24 mouse cellular contexts compared by ENCODE assay signal in genomic region chr1:191819026-191819425, GRCm38 (mm10). TPM values are rescaled to one million over a fixed set of nuclear protein-coding genes. Genes with fewer than 3 reads are reported as not detected.
DNase-seq lines count a peak whose midpoint lies in the region; ATAC-seq and TF ChIP-seq lines count a peak whose summit lies in the region.
"Had no signal": no experiment of that assay in that cellular context is flagged by ENCODE, and none has a peak within 500 bp of the region (broad histone marks: within the 10 kb centered on the region; RNA-seq: fewer than 3 reads in every experiment).

No protein-coding gene starts in this region.

- dilution Hi-C loops in CH12.LX (cut with MboI; ENCODE audit: extremely low pct_ligation_motif_present, extremely low pct_unique_long_range_greater_than_20kb, low sequenced_read_pairs), result no loop called here

- H3K36me3 ChIP-seq in CH12.LX (replicated peaks in 1 of 2; ENCODE audit: control insufficient read depth in 1 of 2, insufficient read depth in 1 of 2, low read length in 1 of 2), result peaks cover 7 to 17% of the 10 kb centered on the region in 2 experiments
- H3K36me3 ChIP-seq in splenic B cell, adult 2 months (ENCODE audit: control insufficient read depth, insufficient read depth, low read length, poor library complexity, severe bottlenecking), result no peaks in the 10 kb centered on the region
- peaks cover 12% of the 10 kb centered on the region; the same call in 1 of the 2 replicates for H3K36me3 ChIP-seq in kidney, embryonic 14.5 days (ENCODE audit: control insufficient read depth, insufficient read depth, low read length)
- 0 out of 2 replicates have a peak, but pooled peaks cover 4% of the 10 kb centered on the region for H3K36me3 ChIP-seq in liver, embryonic 11.5 days (ENCODE audit: control insufficient read depth, insufficient read depth, low read length)

- H3K4me3 ChIP-seq in CH12.LX (replicated peaks in 1 of 3; ENCODE audit: low read depth in 2 of 3, low read length in 2 of 3, poor library complexity in 1 of 3), result no peak overlapping the region
- no peak overlapping the region for H3K4me3 ChIP-seq in kidney, embryonic 14.5 days (ENCODE audit: low read length)
- H3K4me3 ChIP-seq in liver, embryonic 11.5 days (ENCODE audit: low read depth, low read length), result no peak overlapping the region
- H3K4me3 ChIP-seq: embryonic facial prominence, embryonic 13.5 days; embryonic facial prominence, embryonic 15.5 days; erythroblast, embryonic 14.5 days; forebrain, embryonic 10.5 days; forebrain, embryonic 12.5 days had no signal

- no peak overlapping the region; the same call in 1 of the 2 replicates for H3K27ac ChIP-seq in CH12.LX (ENCODE audit: insufficient read depth, low read depth)
- H3K27ac ChIP-seq in kidney, embryonic 14.5 days (ENCODE audit: low read depth, low read length), result no peak overlapping the region
- H3K27ac ChIP-seq in liver, embryonic 11.5 days (ENCODE audit: low read depth, low read length), result no peak overlapping the region
- H3K27ac ChIP-seq: embryonic facial prominence, embryonic 13.5 days; embryonic facial prominence, embryonic 15.5 days; forebrain, embryonic 10.5 days; forebrain, embryonic 12.5 days had no signal

- H3K27me3 ChIP-seq in CH12.LX (replicated peaks), result no peaks in the 10 kb centered on the region
- H3K27me3 ChIP-seq in splenic B cell, adult 2 months (ENCODE audit: control insufficient read depth, insufficient read depth, low read length, poor library complexity, severe bottlenecking), result no peaks in the 10 kb centered on the region
- H3K27me3 ChIP-seq in kidney, embryonic 14.5 days (ENCODE audit: control insufficient read depth, insufficient read depth, low read length), result no peaks in the 10 kb centered on the region
- H3K27me3 ChIP-seq in liver, embryonic 11.5 days (replicated peaks; ENCODE audit: control insufficient read depth, insufficient read depth, low read length), result no peaks in the 10 kb centered on the region
- H3K27me3 ChIP-seq: embryonic facial prominence, embryonic 13.5 days; embryonic facial prominence, embryonic 15.5 days; forebrain, embryonic 12.5 days had no signal

- no peak for TF ChIP-seq RAD21 in CH12.LX (IDR thresholded peaks at IDR 0.05; ENCODE audit: low read depth, low read length)

- peaks cover 24 to 72% of the 10 kb centered on the region in 2 experiments for H3K4me1 ChIP-seq in CH12.LX (ENCODE audit: control insufficient read depth in 1 of 2, insufficient read depth in 2 of 2)
- H3K4me1 ChIP-seq in kidney, embryonic 14.5 days (ENCODE audit: control insufficient read depth, insufficient read depth, low read length), result peaks cover 13% of the 10 kb centered on the region; the same call in 1 of the 2 replicates
- H3K4me1 ChIP-seq in liver, embryonic 11.5 days (replicated peaks; ENCODE audit: control insufficient read depth, insufficient read depth, low read length), result peaks cover 9% of the 10 kb centered on the region; the same call in 1 of the 2 replicates

- H3K4me2 ChIP-seq in CH12.LX (ENCODE audit: insufficient read depth, low read depth, poor library complexity, severe bottlenecking), result peak overlapping the region; percentile 69; the same call in 1 of the 2 replicates
- no peak overlapping the region for H3K4me2 ChIP-seq in kidney, embryonic 14.5 days (replicated peaks; ENCODE audit: low read depth, low read length)
- H3K4me2 ChIP-seq in liver, embryonic 11.5 days, result no peak overlapping the region
- H3K4me2 ChIP-seq: embryonic facial prominence, embryonic 13.5 days; embryonic facial prominence, embryonic 15.5 days; forebrain, embryonic 12.5 days had no signal

- peak; percentile 83 for DNase-seq in A20 (ENCODE audit: low read depth, low spot score)
- peak; percentile 40 for DNase-seq in CH12.LX (ENCODE audit: extremely low read depth)
- DNase-seq in induced T-regulatory cell, adult 2 months (ENCODE audit: low read depth), result peak; percentile 7
- DNase-seq in splenic B cell, adult 2 months (ENCODE audit: low read depth, low spot score), result peak; percentile 56
- no peak for DNase-seq in liver, embryonic 11.5 days (ENCODE audit: low spot score)
- DNase-seq: adrenal gland, adult 8-10 months; adrenal gland, postnatal 14 days; adrenal gland, postnatal 36 days; B cell, adult 2 months; cerebellum, adult 11-12 months; cerebellum, adult 2 months; cerebellum, adult 9-10 months; cerebellum, postnatal 25 days had no signal

- TF ChIP-seq EP300 in CH12.LX (IDR thresholded peaks at IDR 0.05; ENCODE audit: low read length), result peak; percentile 50

- no peaks in the 10 kb centered on the region for H3K9me3 ChIP-seq in CH12.LX (replicated peaks; ENCODE audit: low read length)
- H3K9me3 ChIP-seq in kidney, embryonic 14.5 days (ENCODE audit: control insufficient read depth, low read length), result no peaks in the 10 kb centered on the region
- no peaks in the 10 kb centered on the region for H3K9me3 ChIP-seq in liver, embryonic 11.5 days (ENCODE audit: control insufficient read depth, low read length)
- H3K9me3 ChIP-seq: embryonic facial prominence, embryonic 13.5 days; embryonic facial prominence, embryonic 15.5 days; forebrain, embryonic 10.5 days; forebrain, embryonic 12.5 days had no signal

- 0 out of 2 replicates have a peak, but pooled peaks cover 4% of the 10 kb centered on the region for H3K79me2 ChIP-seq in CH12.LX (replicated peaks; ENCODE audit: control insufficient read depth, extremely low read depth, insufficient read depth, poor library complexity, severe bottlenecking)

- TF ChIP-seq POLR2A in CH12.LX (IDR thresholded peaks at IDR 0.05; ENCODE audit: low read depth, low read length), result no peak

- no peak for TF ChIP-seq CTCF in CH12.LX (conservative IDR thresholded peaks at IDR 0.05 in 1 of 2, IDR thresholded peaks at IDR 0.05 in 1 of 2; ENCODE audit: low read depth in 2 of 2, low read length in 2 of 2)

- no peak overlapping the region for H3K9ac ChIP-seq in CH12.LX (ENCODE audit: insufficient read depth, low read depth)
- no peak overlapping the region for H3K9ac ChIP-seq in kidney, embryonic 14.5 days (ENCODE audit: low read depth, low read length)
- no peak overlapping the region for H3K9ac ChIP-seq in liver, embryonic 11.5 days (ENCODE audit: low read depth, low read length)
- H3K9ac ChIP-seq: embryonic facial prominence, embryonic 13.5 days; embryonic facial prominence, embryonic 15.5 days; forebrain, embryonic 12.5 days had no signal

- ATAC-seq in kidney, embryonic 14.5 days (ENCODE audit: low FRiP score, low TSS enrichment), result no peak
- ATAC-seq in megakaryocyte-erythroid progenitor cell, adult 5-6 weeks (replicated peaks; ENCODE audit: low FRiP score, low TSS enrichment, poor library complexity, severe bottlenecking), result no peak
- ATAC-seq in liver, embryonic 11.5 days (replicated peaks; ENCODE audit: low FRiP score), result no peak
- ATAC-seq: activated CD4-positive, CD25-positive, alpha-beta regulatory T cell, adult 4 months; CD4-positive, CD25-positive, alpha-beta regulatory T cell, adult 4 months; forebrain, embryonic 14.5 days; forebrain, embryonic 16.5 days had no signal

- in situ Hi-C loops in CH12.LX (cut with MboI; ENCODE audit: low pct_ligation_motif_present, low pct_unique_long_range_greater_than_20kb, low sequenced_read_pairs), result loop anchor here (25.0 kb wide), 2 partner anchors 482 to 707 kb away; partner anchors contain the start of gene Tmem206

TF ChIP-seq in CH12.LX, 34 proteins besides CTCF, POLR2A, EP300 and RAD21:
- TF ChIP-seq ZC3H11A (IDR thresholded peaks at IDR 0.05; ENCODE audit: low read depth, low read length), result no peak
- 0 out of 2 replicates have a peak, but pooled peaks have one; percentile 29 for TF ChIP-seq BHLHE40 (IDR thresholded peaks at IDR 0.05; ENCODE audit: low read depth, low read length)
- TF ChIP-seq TCF12 (IDR thresholded peaks at IDR 0.05; ENCODE audit: low read depth, low read length), result no peak
- TF ChIP-seq ZKSCAN1 (IDR thresholded peaks at IDR 0.05; ENCODE audit: borderline replicate concordance, low read depth, low read length), result no peak
- 0 out of 2 replicates have a peak, but pooled peaks have one; percentile 25 for TF ChIP-seq ELF1 (IDR thresholded peaks at IDR 0.05; ENCODE audit: low read depth, low read length)
- TF ChIP-seq JUND (conservative IDR thresholded peaks at IDR 0.05; ENCODE audit: low read depth, low read length), result no peak
- TF ChIP-seq MXI1 (IDR thresholded peaks at IDR 0.05; ENCODE audit: low read depth, low read length), result no peak
- no peak for TF ChIP-seq GABPA (IDR thresholded peaks at IDR 0.05; ENCODE audit: insufficient replicate concordance, low read depth, low read length)
- TF ChIP-seq ZNF384 (IDR thresholded peaks at IDR 0.05; ENCODE audit: low read depth, low read length), result peak; percentile 17; the same call in 1 of the 2 replicates
- TF ChIP-seq UBTF (IDR thresholded peaks at IDR 0.05; ENCODE audit: low read depth, low read length), result no peak
- no peak for TF ChIP-seq MAX (IDR thresholded peaks at IDR 0.05; ENCODE audit: low read length)
- peak; percentile 30; the same call in 1 of the 2 replicates for TF ChIP-seq ETS1 (conservative IDR thresholded peaks at IDR 0.05; ENCODE audit: low read depth, low read length)
- TF ChIP-seq NRF1 (IDR thresholded peaks at IDR 0.05; ENCODE audit: low read depth, low read length), result no peak
- TF ChIP-seq RCOR1 (conservative IDR thresholded peaks at IDR 0.05; ENCODE audit: low read depth, low read length), result no peak
- peak; percentile 60; the same call in 1 of the 2 replicates for TF ChIP-seq MEF2A (IDR thresholded peaks at IDR 0.05; ENCODE audit: borderline replicate concordance, low read depth, low read length)
- no peak for TF ChIP-seq SMC3 (IDR thresholded peaks at IDR 0.05; ENCODE audit: low read depth, low read length)
- TF ChIP-seq PAX5 (IDR thresholded peaks at IDR 0.05; ENCODE audit: low read length), result no peak
- peak; percentile 20; the same call in 1 of the 2 replicates for TF ChIP-seq IRF4 (IDR thresholded peaks at IDR 0.05; ENCODE audit: low read depth, low read length)
- no peak for TF ChIP-seq CHD2 (IDR thresholded peaks at IDR 0.05; ENCODE audit: low read length)
TF ChIP-seq in CH12.LX: peak in this region for 6.

RNA-seq across cellular contexts. Expression of gene Nek2, which starts 2.2 kb away (rescaled TPM):
- 41.3 and 48.9 TPM in 2 replicates for total RNA-seq in CH12.LX (2012; rRNA removed)
- total RNA-seq in CH12.LX (2014; rRNA removed), result 51.2 and 55.4 TPM in 2 replicates
- polyA plus RNA-seq in CH12.LX (2012; ENCODE audit: insufficient read length, low read depth), result 68.8 and 79.4 TPM in 2 replicates
- 26.3 and 45.5 TPM in 2 replicates for polyA plus RNA-seq in kidney, embryonic 14.5 days (2014; fragmentation: Nextera tagmentation; extraction: Ambion mirVana)
- total RNA-seq in megakaryocyte-erythroid progenitor cell, adult 5-6 weeks (2014; fragmentation: Nextera tagmentation), result 23.4 and 29.8 TPM in 2 replicates
- 34.9 and 36.3 TPM in 2 replicates for total RNA-seq in megakaryocyte-erythroid progenitor cell, adult 5-6 weeks (2017)
- polyA plus RNA-seq in liver, embryonic 11.5 days (2014; fragmentation: Nextera tagmentation; extraction: Ambion mirVana), result 54.2 and 60.5 TPM in 2 replicates
